Mouse (Mus musculus) adrenal gland, postnatal 36 days (tissue): ENCODE data around the gene Sept1. TPM values are rescaled to one million over a fixed set of nuclear protein-coding genes. Genes with fewer than 3 reads are reported as not detected.

Experiments
- DNase-seq, 2 experiments: peaks; one replicate each; pipeline ENCODE4 v3.0.0; 2021; ENCODE audit warnings: mixed read lengths in 1 of 2
- long read RNA-seq, 2 experiments: library from polyadenylated mRNA; stranded (forward); transcript quantifications; one replicate each; pipeline ENCODE4 v2.0.0; 2021; ENCODE audit warnings: borderline sequencing depth in 2 of 2
- total RNA-seq, 2 experiments: library from RNA; stranded (reverse); gene quantifications; 2 replicates each; pipeline ENCODE4 v1.2.3; 2021

Sept1 gene
- total RNA-seq, result 1 to 10 TPM; 5.6 to 7.9 TPM
- long read RNA-seq, experiment 1, partial matches to known transcripts, result 0 of 2 reads
- long read RNA-seq, experiment 1, other reads (novel, unspliced or antisense), result 0 of 2 reads
- long read RNA-seq, experiment 2, partial matches to known transcripts, result 0 of 2 reads
- long read RNA-seq, experiment 2, other reads (novel, unspliced or antisense), result 0 of 2 reads

- peak; percentile 89 to 93 for DNase-seq
Measured at GRCm38 (mm10) chr7:127232622-127233367, at the start of gene Sept1, which contains the start of gene Zfp553. TSS of gene Sept1 (minus strand) at chr7:127233130. TSS of gene Zfp553 (plus strand) at chr7:127233061.

GRCm38 (mm10) chr7:127282190-127282589 lies 49.3 kb upstream of the Sept1 start:
- DNase-seq, result no peak

- DNase-seq, result no peak
Measured at GRCm38 (mm10) chr7:127281114-127281513, 48.2 kb upstream of the Sept1 start.

- DNase-seq, result no peak
Measured at GRCm38 (mm10) chr7:127280092-127280491, 47.2 kb upstream of the Sept1 start.

GRCm38 (mm10) chr7:127278311-127278710 lies 45.4 kb upstream of the Sept1 start:
- DNase-seq, result peak; percentile 68 to 73

GRCm38 (mm10) chr7:127276519-127276961 lies 43.6 kb upstream of the Sept1 start:
- no peak for DNase-seq

GRCm38 (mm10) chr7:127273925-127274789 lies 41.2 kb upstream of the Sept1 start, which contains the start of gene Sephs2:
TSS of gene Sephs2 (minus strand) at chr7:127274055.
- DNase-seq, result peak; percentile 92 to 94

GRCm38 (mm10) chr7:127273118-127273923 lies 40.4 kb upstream of the Sept1 start:
- peak; percentile 36 to 61 for DNase-seq

- no peak for DNase-seq
Measured at GRCm38 (mm10) chr7:127272566-127272965, 39.6 kb upstream of the Sept1 start.

GRCm38 (mm10) chr7:127271093-127271492 lies 38.2 kb upstream of the Sept1 start:
- DNase-seq, result no peak

- DNase-seq, result no peak
Measured at GRCm38 (mm10) chr7:127270666-127271065, 37.7 kb upstream of the Sept1 start.

- peak in 1 of 2 experiments; percentile 29 for DNase-seq
Measured at GRCm38 (mm10) chr7:127270256-127270655, 37.3 kb upstream of the Sept1 start.

- DNase-seq, result no peak
Measured at GRCm38 (mm10) chr7:127263526-127263925, 30.6 kb upstream of the Sept1 start.

GRCm38 (mm10) chr7:127262218-127262961 lies 29.5 kb upstream of the Sept1 start:
- no peak for DNase-seq

GRCm38 (mm10) chr7:127260309-127261111 lies 27.6 kb upstream of the Sept1 start, which contains the start of gene Dctpp1:
TSS of gene Dctpp1 (minus strand) at chr7:127260709.
- DNase-seq, result peak; percentile 96 to 97

GRCm38 (mm10) chr7:127259186-127259905 lies 26.4 kb upstream of the Sept1 start:
- no peak for DNase-seq

GRCm38 (mm10) chr7:127256518-127256917 lies 23.6 kb upstream of the Sept1 start:
- DNase-seq, result no peak

GRCm38 (mm10) chr7:127255965-127256364 lies 23.0 kb upstream of the Sept1 start:
- DNase-seq, result no peak

GRCm38 (mm10) chr7:127255008-127255407 lies 22.1 kb upstream of the Sept1 start:
- DNase-seq, result no peak
